Mouse (Mus musculus) brown adipose tissue, adult 24 weeks (tissue): ENCODE measurements around the gene Hist1h3h. TPM values are rescaled to one million over a fixed set of nuclear protein-coding genes. Genes with fewer than 3 reads are reported as not detected.
"Not testable (repeated sequence)": the region's sequence is repeated elsewhere in the genome, so short reads cannot be mapped to it uniquely, and the experiment has no call there.

Source experiments
- H3K27ac ChIP-seq: fragments of 200-500 bp; replicated peaks from 2 replicates; pipeline ENCODE4 v1.5.1; 2012; ENCODE audit warnings: low read depth, mild to moderate bottlenecking, low read length
- H3K4me1 ChIP-seq: fragments of 200-500 bp; 2 replicates; pipeline ENCODE4 v1.6.1; 2012; ENCODE audit warnings: low read length, mixed read lengths; ENCODE audit not compliant: control insufficient read depth, insufficient read depth, insufficient read length
- H3K4me3 ChIP-seq: fragments of 200-500 bp; 2 replicates; pipeline ENCODE4 v1.5.1; 2012; ENCODE audit warnings: low read depth, mild to moderate bottlenecking, low read length, moderate library complexity; ENCODE audit not compliant: insufficient read depth
- polyA plus RNA-seq: library from polyadenylated mRNA; stranded (reverse); fragments of >200 nt; gene quantifications from 2 replicates; pipeline ENCODE4 v1.2.4, GENCODE M21; 2012; ENCODE audit not compliant: missing spikeins, insufficient read depth, insufficient read length

The Hist1h3h gene
- polyA plus RNA-seq, 1 experiment: not detected

DNA sequence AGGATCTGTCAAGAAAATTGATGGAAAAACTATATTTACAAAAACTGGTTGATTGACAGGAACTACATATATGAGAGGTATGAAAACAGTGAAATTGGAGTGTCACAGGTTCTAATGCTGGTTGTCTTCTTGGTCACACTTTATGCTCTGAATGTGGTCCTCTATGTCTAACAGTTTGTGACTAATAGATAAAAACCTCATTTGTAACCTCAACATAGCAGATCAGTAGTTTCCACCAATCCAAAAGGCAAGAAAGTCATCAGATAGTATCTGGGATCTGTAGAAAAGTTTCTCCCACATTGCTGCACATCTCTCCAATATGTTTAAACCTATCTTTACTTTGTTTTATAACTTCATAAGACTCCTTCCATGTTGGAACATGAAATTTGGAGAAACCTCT lies 34.0 kb downstream of the Hist1h3h start:
- Histone ChIP-seq H3K4me3 (no peak overlapping the region), H3K4me1 (peaks cover 2% of the 10 kb centered on the region), H3K27ac (no peak overlapping the region)

DNA sequence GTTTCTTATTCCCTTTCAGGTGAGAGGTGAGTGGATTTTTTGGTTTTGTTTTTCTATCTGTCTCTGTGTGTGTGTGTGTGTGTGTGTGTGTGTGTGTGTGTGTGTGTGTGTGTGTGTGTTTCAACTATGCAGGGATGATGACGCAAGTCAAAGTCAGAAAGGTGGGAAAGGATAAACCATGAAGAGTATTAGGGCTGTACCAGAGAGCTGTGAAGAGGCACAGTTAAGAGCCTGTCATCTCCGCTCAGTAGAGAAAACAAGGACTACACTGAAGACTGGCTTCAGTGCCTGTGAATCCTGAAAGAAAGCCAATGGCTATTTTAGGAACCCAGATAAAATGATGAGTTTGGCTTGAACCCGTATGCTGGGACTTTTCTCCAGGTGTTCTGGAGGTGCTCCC lies 34.4 kb downstream of the Hist1h3h start:
- Histone ChIP-seq H3K4me3 (no peak overlapping the region), H3K4me1 (peaks cover 2% of the 10 kb centered on the region), H3K27ac (no peak overlapping the region)

DNA sequence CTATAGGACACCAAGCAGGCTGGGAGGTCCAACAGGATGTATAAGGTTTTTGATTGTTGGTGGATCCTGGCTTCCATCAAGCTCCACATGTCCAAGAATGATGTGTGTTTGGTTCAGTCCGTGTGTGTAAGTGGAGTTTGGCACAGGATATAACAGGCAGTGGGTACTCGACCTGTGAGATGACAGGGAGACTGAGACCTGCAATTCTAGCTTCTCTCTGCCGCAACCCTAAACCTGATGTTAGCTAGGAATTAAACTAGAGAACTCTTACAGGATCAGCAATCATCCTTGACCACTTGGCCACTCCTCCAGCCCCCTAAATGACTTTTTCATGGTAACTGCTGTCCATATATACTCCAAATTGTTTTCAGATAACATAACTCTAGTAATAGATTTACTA lies 34.9 kb downstream of the Hist1h3h start:
- no peak overlapping the region for H3K4me3 ChIP-seq
- no peak overlapping the region for H3K27ac ChIP-seq
- peaks cover 2% of the 10 kb centered on the region for H3K4me1 ChIP-seq

DNA sequence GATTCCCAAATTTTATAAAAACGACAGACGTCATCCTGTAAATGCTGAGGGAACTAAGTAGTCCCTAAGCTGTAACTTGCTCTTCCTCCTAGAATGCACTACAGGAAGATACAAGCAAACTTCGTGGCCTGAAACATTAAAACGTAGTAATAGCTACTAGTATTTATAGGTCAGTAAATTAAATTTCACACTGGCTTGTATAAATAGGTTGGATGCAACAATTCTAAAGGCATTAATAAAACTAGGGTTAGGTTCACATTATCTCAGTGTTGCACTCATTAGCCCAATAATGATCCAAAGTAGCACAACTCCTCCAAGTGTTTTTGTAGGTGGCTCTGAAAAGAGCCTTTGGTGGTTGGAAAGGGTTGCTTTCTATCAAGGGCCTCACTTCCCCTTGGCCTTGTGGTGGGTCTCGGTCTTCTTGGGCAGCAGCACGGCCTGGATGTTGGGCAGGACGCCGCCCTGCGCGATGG lies 35.6 kb downstream of the Hist1h3h start:
- Histone ChIP-seq H3K4me1 (peaks cover 2% of the 10 kb centered on the region), H3K27ac (peak overlapping the region; percentile 52; the same call in 1 of the 2 replicates), H3K4me3 (peak overlapping the region; percentile 64)

DNA sequence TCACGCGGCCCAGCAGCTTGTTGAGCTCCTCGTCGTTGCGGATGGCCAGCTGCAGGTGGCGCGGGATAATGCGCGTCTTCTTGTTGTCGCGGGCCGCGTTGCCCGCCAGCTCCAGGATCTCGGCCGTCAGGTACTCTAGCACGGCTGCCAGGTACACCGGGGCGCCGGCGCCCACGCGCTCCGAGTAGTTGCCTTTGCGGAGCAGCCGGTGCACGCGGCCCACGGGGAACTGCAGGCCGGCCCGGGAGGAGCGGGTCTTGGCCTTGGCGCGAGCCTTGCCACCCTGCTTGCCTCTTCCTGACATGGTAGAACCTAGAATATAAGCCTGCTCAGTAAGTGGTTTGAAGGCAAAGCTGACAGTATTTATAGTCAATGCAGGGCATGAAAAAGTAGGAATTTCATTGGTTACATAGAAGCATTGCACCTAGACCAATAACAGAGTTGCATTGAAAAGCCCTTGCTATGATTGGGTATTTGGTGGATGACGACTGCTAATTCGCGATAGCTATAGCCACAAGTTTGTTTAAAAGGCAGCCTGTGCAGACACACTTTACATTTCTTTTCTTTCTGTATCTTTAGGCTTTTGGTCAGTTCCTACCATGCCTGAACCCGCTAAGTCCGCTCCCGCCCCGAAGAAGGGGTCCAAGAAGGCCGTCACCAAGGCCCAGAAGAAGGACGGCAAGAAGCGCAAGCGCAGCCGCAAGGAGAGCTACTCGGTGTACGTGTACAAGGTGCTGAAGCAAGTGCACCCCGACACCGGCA lies 36.2 kb downstream of the Hist1h3h start, which contains the start of the genes Hist1h2ak and Hist1h2bn:
Gene Hist1h2ak, minus strand, starts transcription at position 304 of the 762 bp plus-strand sequence.
Gene Hist1h2bn, plus strand, starts transcription at position 600 of the 762 bp plus-strand sequence.
- H3K27ac ChIP-seq: peak within 1 kb of the TSS; percentile 52; the same call in 1 of the 2 replicates
- not testable (repeated sequence) for H3K4me1 ChIP-seq
- H3K4me3 ChIP-seq: peak within 1 kb of the TSS; percentile 71

DNA sequence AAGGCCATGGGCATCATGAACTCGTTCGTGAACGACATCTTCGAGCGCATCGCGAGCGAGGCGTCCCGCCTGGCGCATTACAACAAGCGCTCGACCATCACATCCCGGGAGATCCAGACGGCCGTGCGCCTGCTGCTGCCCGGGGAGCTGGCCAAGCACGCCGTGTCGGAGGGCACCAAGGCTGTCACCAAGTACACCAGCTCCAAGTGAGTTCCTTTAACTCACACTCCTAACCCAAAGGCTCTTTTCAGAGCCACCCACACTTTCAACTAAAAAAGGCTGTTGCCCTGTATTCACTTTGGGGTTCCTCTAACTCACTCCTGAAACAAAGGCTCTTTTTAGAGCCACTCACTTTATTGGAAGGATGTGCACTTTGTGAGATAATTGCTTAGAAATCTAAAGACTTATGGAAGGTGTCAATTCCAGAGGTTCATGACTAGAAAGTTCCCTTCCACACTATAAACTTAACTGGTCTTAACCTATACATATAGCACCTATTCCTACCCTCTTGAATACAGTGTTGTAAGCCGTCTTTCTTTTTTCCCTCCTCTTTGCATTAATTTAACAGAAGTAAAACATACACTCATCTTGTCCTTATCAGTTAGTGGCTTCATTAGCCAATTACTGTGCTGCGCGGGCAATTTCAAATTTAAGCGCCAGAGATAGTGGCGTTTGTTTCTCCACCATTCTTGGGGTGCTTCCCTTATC lies 37.0 kb downstream of the Hist1h3h start:
- H3K4me1 ChIP-seq, H3K27ac ChIP-seq: not testable (repeated sequence)
- peak overlapping the region; percentile 71; the same call in 1 of the 2 replicates for H3K4me3 ChIP-seq

DNA sequence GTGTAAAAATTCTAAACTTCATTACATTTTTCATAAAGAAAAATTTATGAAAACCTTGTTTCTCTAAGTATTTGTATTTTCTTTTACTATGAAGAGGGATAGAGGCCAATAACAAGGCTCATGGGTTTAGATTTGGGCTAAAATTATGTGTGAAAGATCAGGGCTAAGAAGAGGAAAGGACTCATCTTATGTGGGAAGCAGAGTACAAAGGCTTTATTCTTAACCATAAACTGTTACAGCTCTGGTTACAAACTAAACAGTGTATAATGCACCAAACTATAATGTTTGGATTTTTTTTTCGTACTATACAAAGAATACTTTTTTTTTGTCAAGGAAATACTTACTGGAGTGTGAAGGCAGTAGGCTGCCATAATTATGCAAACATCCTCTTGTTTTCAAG lies 38.2 kb downstream of the Hist1h3h start:
- no peaks in the 10 kb centered on the region; the same call in 1 of the 2 replicates for H3K4me1 ChIP-seq
- no peak overlapping the region for H3K4me3 ChIP-seq
- H3K27ac ChIP-seq: no peak overlapping the region

Other genes starting within 250 kb of the Hist1h3h start
- 1.3 and 2.5 TPM in 2 replicates for gene Nkapl, start 249.2 kb upstream of the Hist1h3h start, polyA plus RNA-seq
- 1.7 and 2.2 TPM in 2 replicates for gene Zkscan4, start 238.8 kb upstream of the Hist1h3h start, polyA plus RNA-seq
- gene Gm10065, start 238.2 kb upstream of the Hist1h3h start, polyA plus RNA-seq: not detected in 2 replicates
- 1.6 TPM in 1 of 2 replicates, not detected in the other for gene AK157302, start 222.4 kb upstream of the Hist1h3h start, polyA plus RNA-seq
- gene Gm11273, start 216.2 kb upstream of the Hist1h3h start, polyA plus RNA-seq: 124 and 176 TPM in 2 replicates
- 6.0 and 6.4 TPM in 2 replicates for gene Zkscan8, start 186.5 kb upstream of the Hist1h3h start, polyA plus RNA-seq
- gene Olfr1366, start 174.9 kb upstream of the Hist1h3h start, polyA plus RNA-seq: not detected in 2 replicates
- gene Olfr1535, start 157.8 kb upstream of the Hist1h3h start, polyA plus RNA-seq: not detected in 2 replicates
- gene Olfr1364, start 135.9 kb upstream of the Hist1h3h start, polyA plus RNA-seq: not detected in 2 replicates
- gene Olfr1362, start 103.6 kb upstream of the Hist1h3h start, polyA plus RNA-seq: not detected in 2 replicates
- gene Olfr11, start 75.1 kb upstream of the Hist1h3h start, polyA plus RNA-seq: not detected in 2 replicates
- gene Olfr1361, start 54.3 kb upstream of the Hist1h3h start, polyA plus RNA-seq: not detected in 2 replicates
- gene Olfr1360, start 40.3 kb upstream of the Hist1h3h start, polyA plus RNA-seq: not detected in 2 replicates
- not detected in 2 replicates for gene Olfr1359, start 19.5 kb upstream of the Hist1h3h start, polyA plus RNA-seq
- gene Hist1h2bl, start 1.5 kb upstream of the Hist1h3h start, polyA plus RNA-seq: not detected in 2 replicates
- gene Hist1h2ai, start 1.2 kb upstream of the Hist1h3h start, polyA plus RNA-seq: not detected in 2 replicates
- gene Hist1h2bm, start 4.4 kb downstream of the Hist1h3h start, polyA plus RNA-seq: not detected in 2 replicates
- gene Hist1h4j, start 17.4 kb downstream of the Hist1h3h start, polyA plus RNA-seq: not detected in 2 replicates
- gene Hist1h4k, start 32.8 kb downstream of the Hist1h3h start, polyA plus RNA-seq: 4.7 TPM in 1 of 2 replicates, not detected in the other
- gene Hist1h2ak, start 36.2 kb downstream of the Hist1h3h start, polyA plus RNA-seq: not detected in 2 replicates
- not detected in 2 replicates for gene Hist1h2bn, start 36.5 kb downstream of the Hist1h3h start, polyA plus RNA-seq
- gene Hist1h1b, start 63.0 kb downstream of the Hist1h3h start, polyA plus RNA-seq: not detected in 2 replicates
- gene Hist1h3i, start 65.7 kb downstream of the Hist1h3h start, polyA plus RNA-seq: not detected in 2 replicates
- not detected in 2 replicates for gene Hist1h2an, start 69.6 kb downstream of the Hist1h3h start, polyA plus RNA-seq
- not detected in 2 replicates for gene Hist1h2bp, start 69.8 kb downstream of the Hist1h3h start, polyA plus RNA-seq
- 1.3 TPM in 1 of 2 replicates, not detected in the other for gene Hist1h2bq, start 92.5 kb downstream of the Hist1h3h start, polyA plus RNA-seq
- not detected in 2 replicates for gene Hist1h2ao, start 92.8 kb downstream of the Hist1h3h start, polyA plus RNA-seq
- 2.8 TPM in 1 of 2 replicates, not detected in the other for gene Hist1h4m, start 94.1 kb downstream of the Hist1h3h start, polyA plus RNA-seq
- gene Hist1h4n, start 114.5 kb downstream of the Hist1h3h start, polyA plus RNA-seq: not detected in 2 replicates
- not detected in 2 replicates for gene Hist1h2ap, start 115.8 kb downstream of the Hist1h3h start, polyA plus RNA-seq
- gene Hist1h2br, start 116.1 kb downstream of the Hist1h3h start, polyA plus RNA-seq: not detected in 2 replicates
- not detected in 2 replicates for gene Zfp184, start 227.4 kb downstream of the Hist1h3h start, polyA plus RNA-seq